ENCODE assay signal across 27 mouse cellular contexts in the genomic region with DNA sequence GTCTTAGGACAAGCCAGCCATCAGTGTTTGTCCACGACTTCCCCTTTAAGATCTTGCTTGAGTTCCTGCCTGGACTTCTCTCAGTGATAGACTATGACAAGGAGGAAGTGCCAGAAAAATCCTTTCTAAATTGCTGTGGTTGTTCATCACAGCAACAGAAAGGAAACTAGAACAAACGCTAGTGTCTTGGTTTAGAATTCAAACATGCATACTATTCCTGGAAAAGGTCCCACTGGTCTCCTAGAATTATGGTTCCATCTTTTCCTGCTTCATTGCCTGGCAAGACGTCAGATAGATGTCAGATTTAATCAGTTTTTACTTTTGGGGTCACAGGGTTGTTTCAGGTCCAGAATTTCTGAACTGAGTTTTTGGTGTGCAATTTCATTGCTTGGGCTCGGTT. TPM values are rescaled to one million over a fixed set of nuclear protein-coding genes. Genes with fewer than 3 reads are reported as not detected.
"Had no signal": no experiment of that assay in that cellular context is flagged by ENCODE, and none has a peak within 500 bp of the region (broad histone marks: within the 10 kb centered on the region; RNA-seq: fewer than 3 reads in every experiment).

No protein-coding gene starts in this region.

- H3K27me3 ChIP-seq: kidney, embryonic 15.5 days; limb, embryonic 13.5 days; liver, embryonic 12.5 days; liver, embryonic 15.5 days; lung, embryonic 15.5 days; stomach, embryonic 15.5 days had no signal

- H3K27ac ChIP-seq: kidney, embryonic 15.5 days; limb, embryonic 13.5 days; liver, embryonic 12.5 days; liver, embryonic 15.5 days; lung, embryonic 15.5 days; stomach, embryonic 15.5 days had no signal

- H3K36me3 ChIP-seq: kidney, embryonic 15.5 days; limb, embryonic 13.5 days; liver, embryonic 12.5 days; liver, embryonic 15.5 days; lung, embryonic 15.5 days; stomach, embryonic 15.5 days had no signal

- DNase-seq: kidney, adult 2 months; kidney, postnatal 14 days; kidney, postnatal 4 days; left cerebral cortex, postnatal 4 days; liver; lung, adult 18-20 months; lung, postnatal 10 days; lung, postnatal 36 days; midbrain, embryonic 14.5 days; right cerebral cortex, adult 18-20 months; right cerebral cortex, postnatal 14 days; right cerebral cortex, postnatal 4 days; thymus, postnatal 25 days had no signal

- H3K9me3 ChIP-seq: kidney, embryonic 15.5 days; limb, embryonic 13.5 days; liver, embryonic 12.5 days; liver, embryonic 15.5 days; lung, embryonic 15.5 days; stomach, embryonic 15.5 days had no signal

- H3K9ac ChIP-seq: kidney, embryonic 15.5 days; limb, embryonic 13.5 days; liver, embryonic 12.5 days; liver, embryonic 15.5 days; lung, embryonic 15.5 days; stomach, embryonic 15.5 days had no signal

- ATAC-seq: liver, embryonic 12.5 days had no signal

- H3K4me3 ChIP-seq: kidney, embryonic 15.5 days; limb, embryonic 13.5 days; liver, embryonic 12.5 days; liver, embryonic 15.5 days; lung, embryonic 15.5 days; stomach, embryonic 15.5 days had no signal

- H3K4me2 ChIP-seq: kidney, embryonic 15.5 days; limb, embryonic 13.5 days; liver, embryonic 12.5 days; liver, embryonic 15.5 days; lung, embryonic 15.5 days; midbrain, embryonic 11.5 days; stomach, embryonic 15.5 days had no signal

RNA-seq across cellular contexts. Expression of a gene that starts 14.0 kb away (rescaled TPM):
- total RNA-seq: layer of hippocampus, adult 18-20 months; left cerebral cortex, adult 8-10 months; left cerebral cortex, postnatal 14 days; megakaryocyte-erythroid progenitor cell, adult 5-6 weeks; midbrain, postnatal 0 days had no signal
- polyA plus RNA-seq: liver, embryonic 12.5 days; liver, embryonic 15.5 days; midbrain, embryonic 14.5 days; midbrain, postnatal 0 days; neural tube, embryonic 11.5 days; neural tube, embryonic 14.5 days had no signal
